Mouse (Mus musculus) c-Kit-positive CD71-positive TER-119-positive erythroid progenitor cells, embryonic 14.5 days (primary cell): ENCODE measurements around the gene Poln.

Experiments used
- DNase-seq: peaks from one replicate; pipeline ENCODE4 v3.0.0-alpha.2; 2013; ENCODE audit warnings: low spot score

Gene Poln

DNA sequence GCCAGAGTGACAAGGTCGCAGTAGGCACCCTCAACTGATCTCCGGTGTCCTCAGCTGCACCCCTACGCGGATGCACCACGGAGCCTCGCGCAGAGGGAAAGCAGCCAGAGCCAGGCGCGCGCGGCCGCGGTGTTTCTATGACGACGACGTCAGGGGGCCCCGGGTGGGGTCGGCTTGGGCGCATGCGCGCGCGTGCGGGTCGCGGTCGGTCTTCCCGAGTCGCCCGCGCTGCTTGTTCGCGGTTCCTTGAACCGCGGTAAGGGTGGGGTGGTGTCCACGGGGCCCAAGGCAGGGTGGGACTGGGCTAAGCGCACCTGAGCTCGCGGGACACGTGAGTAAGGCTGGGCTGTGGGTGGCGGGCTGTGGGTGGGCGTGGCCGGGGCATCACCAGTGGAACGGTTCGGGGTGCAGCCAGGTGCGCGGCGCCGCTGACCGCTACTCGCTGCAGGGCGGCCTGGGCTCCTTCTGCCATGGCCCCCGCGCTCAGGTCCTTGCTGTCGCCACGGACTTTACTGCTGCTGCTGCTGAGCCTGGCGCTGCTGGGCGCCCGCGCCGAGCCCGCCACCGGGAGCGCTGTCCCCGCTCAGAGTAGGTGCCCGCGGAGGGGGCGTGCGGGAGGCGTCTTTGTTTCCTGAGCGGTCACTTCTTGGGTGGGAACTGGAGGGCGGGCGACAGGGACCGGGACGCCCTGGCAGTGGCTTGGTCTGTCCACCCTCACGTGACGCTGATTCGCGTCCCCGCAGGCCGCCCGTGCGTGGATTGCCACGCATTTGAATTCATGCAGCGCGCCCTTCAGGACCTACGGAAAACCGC is 185.7 kb downstream of the Poln start, which contains the start of gene Gm1673:
Gm1673 (plus strand) TSS at position 125 of the 813 bp plus-strand sequence.
- DNase-seq: no peak

GRCm38 (mm10) chr5:33982731-33983259 is 186.5 kb downstream of the Poln start:
- no peak for DNase-seq

DNA sequence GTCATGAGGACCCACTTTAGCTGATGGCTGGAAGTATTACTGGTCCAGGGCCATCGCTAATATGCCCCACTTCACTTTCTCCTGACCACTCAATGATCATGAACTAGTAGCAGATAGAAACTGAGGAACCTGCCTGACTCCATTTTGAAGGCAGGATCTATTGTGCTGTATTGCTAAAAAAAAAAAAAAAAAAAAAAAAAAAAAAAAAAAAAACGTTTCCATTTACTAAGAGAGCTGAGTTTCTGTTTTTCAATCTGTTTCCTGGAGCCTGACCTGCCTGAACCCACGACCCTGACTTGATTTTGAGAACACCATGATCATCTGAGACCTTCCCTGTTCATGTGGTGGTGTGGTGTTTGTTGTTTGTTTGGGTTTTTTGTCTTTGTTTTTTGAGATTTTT is 193.0 kb downstream of the Poln start:
- DNase-seq: no peak

- DNase-seq: no peak
Measured at GRCm38 (mm10) chr5:33974736-33975135, 194.5 kb downstream of the Poln start.

DNA sequence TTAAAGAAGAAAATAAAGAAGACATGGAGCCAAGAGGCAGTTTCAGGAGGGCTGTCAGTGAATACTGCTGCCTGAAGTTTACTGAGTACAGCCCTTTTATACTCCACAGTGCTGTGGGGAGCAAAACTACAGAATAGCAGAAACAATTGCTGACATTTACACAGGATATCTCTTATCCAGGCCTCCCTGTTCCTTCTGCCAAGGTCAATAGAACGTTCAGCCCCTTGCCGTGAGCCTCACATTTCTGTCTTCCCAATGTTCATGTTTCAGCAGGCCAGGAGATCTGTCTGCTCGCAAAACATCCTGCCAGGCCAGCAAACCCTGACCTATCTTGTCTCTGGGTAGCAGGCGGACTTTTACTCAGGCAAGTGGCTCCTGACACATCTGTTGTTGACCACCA is 209.9 kb downstream of the Poln start:
- no peak for DNase-seq
